Mouse (Mus musculus): ENCODE measurements at regions not wholly inside any gene's neighbourhood (a gene's known extent, or its start where the extent isn't known, plus 50 kb on each side); places are given as distances from the start of the nearest gene placed in this dataset.

GRCm38 (mm10) chr1:10771793-10772192, 642.1 kb upstream of the A830018L16Rik start:
- DNase-seq: no peak

- DNase-seq: no peak
These were observed 619.7 kb upstream of the A830018L16Rik start for GRCm38 (mm10) chr1:10794074-10794783.

- peak; percentile 44 for DNase-seq
These were observed 578.1 kb upstream of the A830018L16Rik start for GRCm38 (mm10) chr1:10835653-10836415.

GRCm38 (mm10) chr1:10837180-10837579, 576.7 kb upstream of the A830018L16Rik start:
- DNase-seq: no peak

- no peak for DNase-seq
These were observed 561.0 kb upstream of the A830018L16Rik start for GRCm38 (mm10) chr1:10852934-10853333.

GRCm38 (mm10) chr1:10854495-10854894, 559.4 kb upstream of the A830018L16Rik start:
- DNase-seq: no peak

GRCm38 (mm10) chr1:10871163-10871853, 542.6 kb upstream of the A830018L16Rik start:
- peak; percentile 15 for DNase-seq

GRCm38 (mm10) chr1:10872266-10872665, 541.6 kb upstream of the A830018L16Rik start:
- no peak for DNase-seq

GRCm38 (mm10) chr1:10872726-10873125, 541.2 kb upstream of the A830018L16Rik start:
- DNase-seq: no peak

GRCm38 (mm10) chr1:10877391-10878170, 536.3 kb upstream of the A830018L16Rik start:
- no peak for DNase-seq

- DNase-seq: no peak
These were observed 535.6 kb upstream of the A830018L16Rik start for GRCm38 (mm10) chr1:10878221-10878760.

GRCm38 (mm10) chr1:10880026-10880727, 533.7 kb upstream of the A830018L16Rik start:
- DNase-seq: no peak

GRCm38 (mm10) chr1:10898806-10899205, 515.1 kb upstream of the A830018L16Rik start:
- DNase-seq: no peak

- no peak for DNase-seq
These were observed 511.2 kb upstream of the A830018L16Rik start for GRCm38 (mm10) chr1:10902721-10903120.

GRCm38 (mm10) chr1:10919958-10920357, 493.9 kb upstream of the A830018L16Rik start:
- no peak for DNase-seq

GRCm38 (mm10) chr1:10932378-10933077, 481.4 kb upstream of the A830018L16Rik start:
- no peak for DNase-seq

GRCm38 (mm10) chr1:10933206-10933605, 480.7 kb upstream of the A830018L16Rik start:
- DNase-seq: no peak

- DNase-seq: no peak
These were observed 475.5 kb upstream of the A830018L16Rik start for GRCm38 (mm10) chr1:10938436-10938835.

GRCm38 (mm10) chr1:10940326-10940725, 473.6 kb upstream of the A830018L16Rik start:
- no peak for DNase-seq

- DNase-seq: no peak
These were observed 470.9 kb upstream of the A830018L16Rik start for GRCm38 (mm10) chr1:10942979-10943378.
